Mouse (Mus musculus) heart, postnatal 25 days (tissue): ENCODE results near the gene Gm21663. TPM values are rescaled to one million over a fixed set of nuclear protein-coding genes. Genes with fewer than 3 reads are reported as not detected.
"Not testable (repeated sequence)": the region's sequence is repeated elsewhere in the genome, so short reads cannot be mapped to it uniquely, and the experiment has no call there.

Experiments
- DNase-seq: peaks from one replicate; pipeline ENCODE4 v3.0.0; 2022; ENCODE audit warnings: low spot score
- intact Hi-C: fragments of 180-260 bp; cut with DNase I; formaldehyde crosslinking; loops from one replicate; pipeline ENCODE4 v1.15.1; 2025
- total RNA-seq, 2 experiments: library from RNA; stranded (reverse); gene quantifications; 2 replicates each; pipeline ENCODE4 v1.2.3; 2021

Gene Gm21663
- not detected for total RNA-seq

DNA sequence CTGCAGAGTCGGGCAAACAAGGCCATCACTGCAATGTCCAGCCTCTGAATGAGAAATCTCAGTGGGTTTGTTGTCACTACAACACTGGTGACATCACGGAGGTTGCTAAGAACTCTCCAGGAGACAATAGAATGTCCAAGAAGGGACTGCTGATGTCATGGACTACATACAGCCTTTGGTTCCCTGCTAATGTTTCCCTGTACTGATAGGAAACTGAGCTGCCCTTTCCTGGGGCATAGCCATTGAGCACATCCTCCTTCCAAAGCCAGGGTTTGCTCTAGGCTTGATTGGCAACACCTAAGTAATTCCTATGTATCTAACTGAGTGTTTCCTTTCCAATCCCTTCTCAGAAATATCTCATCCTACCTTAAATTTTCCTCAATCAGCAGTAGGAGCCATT lies at the start of gene Gm21663:
Gene Gm21663, minus strand, starts transcription at position 101 of the 400 bp plus-strand sequence.
- DNase-seq = not testable (repeated sequence)

DNA sequence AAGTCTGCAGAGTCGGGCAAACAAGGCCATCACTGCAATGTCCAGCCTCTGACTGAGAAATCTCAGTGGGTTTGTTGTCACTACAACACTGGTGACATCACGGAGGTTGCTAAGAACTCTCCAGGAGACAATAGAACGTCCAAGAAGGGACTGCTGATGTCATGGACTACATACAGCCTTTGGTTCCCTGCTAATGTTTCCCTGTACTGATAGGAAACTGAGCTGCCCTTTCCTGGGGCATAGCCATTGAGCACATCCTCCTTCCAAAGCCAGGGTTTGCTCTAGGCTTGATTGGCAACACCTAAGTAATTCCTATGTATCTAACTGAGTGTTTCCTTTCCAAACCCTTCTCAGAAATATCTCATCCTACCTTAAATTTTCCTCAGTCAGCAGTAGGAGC lies 46.4 kb upstream of the Gm21663 start, which contains the start of gene Gm21698:
Gene Gm21698, minus strand, starts transcription at position 101 of the 400 bp plus-strand sequence.
- intact Hi-C loops, DNase-seq: not testable (repeated sequence)

More for the DNA sequence above, at the start of gene Gm21663:
- intact Hi-C loops = not testable (repeated sequence)

DNA sequence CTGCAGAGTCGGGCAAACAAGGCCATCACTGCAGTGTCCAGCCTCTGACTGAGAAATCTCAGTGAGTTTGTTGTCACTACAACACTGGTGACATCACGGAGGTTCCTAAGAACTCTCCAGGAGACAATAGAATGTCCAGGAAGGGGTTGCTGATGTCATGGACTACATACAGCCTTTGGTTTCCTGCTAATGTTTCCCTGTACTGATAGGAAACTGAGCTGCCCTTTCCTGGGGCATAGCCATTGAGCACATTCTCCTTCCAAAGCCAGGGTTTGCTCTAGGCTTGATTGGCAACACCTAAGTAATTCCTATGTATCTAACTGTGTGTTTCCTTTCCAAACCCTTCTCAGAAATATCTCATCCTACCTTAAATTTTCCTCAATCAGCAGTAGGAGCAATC lies 30.4 kb upstream of the Gm21663 start, which contains the start of gene Gm21680:
Gene Gm21680, minus strand, starts transcription at position 101 of the 400 bp plus-strand sequence.
- DNase-seq, intact Hi-C loops: not testable (repeated sequence)

DNA sequence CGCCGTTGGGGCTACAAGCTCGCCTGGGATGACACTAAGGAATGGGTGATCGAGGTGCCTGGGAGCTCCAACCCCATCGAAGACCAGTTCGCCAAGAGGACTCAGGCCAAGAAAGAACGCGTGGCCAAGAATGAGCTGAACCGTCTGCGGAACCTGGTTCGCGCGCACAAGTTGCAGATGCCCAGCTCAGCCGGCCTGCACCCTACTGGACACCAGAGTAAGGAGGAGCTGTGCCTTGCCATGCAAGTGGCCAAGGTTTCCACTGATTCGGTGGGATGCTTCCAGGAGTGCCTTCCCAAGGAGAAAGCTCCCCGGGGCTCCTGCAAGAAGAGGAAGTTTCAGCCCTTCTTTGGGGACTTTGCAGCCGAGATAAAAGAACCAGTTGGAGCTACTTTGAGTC lies 14.9 kb upstream of the Gm21663 start:
- intact Hi-C loops, DNase-seq: not testable (repeated sequence)

DNA sequence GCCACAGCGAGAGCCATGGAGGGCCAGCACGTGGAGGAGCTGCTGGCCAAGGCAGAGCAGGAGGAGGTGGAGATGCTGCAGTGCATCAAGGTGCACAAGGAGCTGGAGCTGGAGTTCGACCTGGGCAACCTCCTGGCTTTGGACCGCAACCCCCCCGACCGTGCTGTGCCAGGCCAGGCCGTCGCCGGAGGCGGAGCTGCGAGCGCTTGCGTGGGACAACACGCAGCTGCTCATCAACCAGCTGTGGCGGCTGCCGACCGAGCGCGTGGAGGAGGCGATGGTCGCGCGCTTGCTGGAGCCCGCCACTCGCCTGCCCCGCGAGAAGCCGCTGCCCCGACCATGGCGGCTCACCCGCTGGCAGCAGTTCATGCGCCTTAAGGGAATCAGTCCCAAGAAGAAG lies 14.4 kb upstream of the Gm21663 start:
- DNase-seq, intact Hi-C loops: not testable (repeated sequence)

DNA sequence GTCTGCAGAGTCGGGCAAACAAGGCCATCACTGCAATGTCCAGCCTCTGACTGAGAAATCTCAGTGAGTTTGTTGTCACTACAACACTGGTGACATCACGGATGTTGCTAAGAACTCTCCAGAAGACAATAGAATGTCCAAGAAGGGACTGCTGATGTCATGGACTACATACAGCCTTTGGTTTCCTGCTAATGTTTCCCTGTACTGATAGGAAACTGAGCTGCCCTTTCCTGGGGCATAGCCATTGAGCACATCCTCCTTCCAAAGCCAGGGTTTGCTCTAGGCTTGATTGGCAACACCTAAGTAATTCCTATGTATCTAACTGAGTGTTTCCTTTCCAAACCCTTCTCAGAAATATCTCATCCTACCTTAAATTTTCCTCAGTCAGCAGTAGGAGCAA lies 12.1 kb upstream of the Gm21663 start, which contains the start of gene Gm21671:
Gene Gm21671, minus strand, starts transcription at position 101 of the 400 bp plus-strand sequence.
- intact Hi-C loops, DNase-seq: not testable (repeated sequence)

DNA sequence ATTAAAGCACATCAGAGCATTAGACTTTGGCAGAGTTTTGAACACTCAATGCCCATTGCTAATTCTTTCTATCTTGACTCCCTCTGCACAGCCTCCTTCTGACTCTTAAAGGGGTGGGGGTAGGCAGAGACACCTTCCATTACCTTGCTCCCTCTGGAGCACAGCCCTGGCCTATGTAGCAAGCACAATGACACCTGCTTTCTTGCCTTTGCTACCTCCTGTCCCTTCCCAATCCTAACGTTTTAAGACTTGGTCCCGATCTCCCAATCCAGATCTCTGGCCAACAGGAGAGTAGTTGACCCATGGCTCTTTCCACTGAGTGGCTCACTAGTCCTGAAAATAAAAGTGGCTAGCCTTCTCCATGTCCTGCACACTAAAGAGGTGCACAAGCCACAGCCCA lies 3.2 kb upstream of the Gm21663 start:
- intact Hi-C loops, DNase-seq: not testable (repeated sequence)

DNA sequence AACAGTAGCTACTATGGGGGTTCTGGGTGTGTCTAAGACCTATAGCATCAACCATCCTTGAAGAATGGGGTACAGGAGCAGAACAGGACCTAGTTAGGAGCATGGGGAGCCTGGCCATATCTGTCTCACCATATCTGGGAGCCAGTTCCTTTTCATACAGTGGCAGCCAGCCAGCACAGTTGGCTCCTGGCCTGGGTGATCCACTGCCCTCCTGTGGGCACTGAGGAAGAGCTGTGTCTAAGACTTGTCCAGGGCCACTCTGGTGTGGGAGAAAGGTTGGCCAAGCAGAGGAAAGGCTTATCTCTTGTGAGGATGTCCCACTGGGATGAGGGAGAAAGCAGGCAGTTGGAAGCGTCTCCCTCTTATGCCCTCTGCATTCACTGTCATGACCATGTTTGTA lies 50.9 kb downstream of the Gm21663 start:
- no peak for DNase-seq
- intact Hi-C loops = no loop called here

DNA sequence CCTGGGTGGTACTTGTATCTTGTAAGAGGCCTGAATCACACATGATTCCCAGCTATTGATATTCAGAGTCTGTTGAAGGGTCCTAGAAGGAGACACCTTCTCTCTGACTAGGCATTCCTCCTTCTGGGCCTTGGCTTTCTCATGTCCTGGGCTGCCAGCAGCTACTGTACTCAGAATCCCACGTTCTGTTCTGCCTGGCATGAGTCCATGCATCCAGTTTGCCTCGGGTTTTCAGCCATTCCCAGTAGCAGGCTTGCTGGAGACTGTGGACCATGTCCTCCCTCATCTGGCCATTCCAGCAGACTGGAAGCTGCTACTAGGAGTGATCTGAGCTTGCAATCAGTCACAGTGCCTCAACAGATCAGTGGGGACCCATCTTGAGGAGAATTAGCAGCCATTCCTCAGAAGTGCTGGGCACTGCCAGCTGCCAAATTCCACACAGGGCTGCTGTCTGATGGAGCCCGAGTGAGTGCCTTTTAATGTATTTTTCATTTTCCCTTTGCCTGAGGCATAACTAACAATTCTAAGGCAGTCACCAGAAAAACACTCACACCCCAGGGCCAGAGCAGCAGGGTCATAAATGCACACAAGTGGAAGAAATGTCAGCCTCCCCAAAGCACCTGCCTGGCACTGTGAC lies 52.3 kb downstream of the Gm21663 start:
- intact Hi-C loops = loop anchor here (2.0 kb wide), 1 partner anchor 19 kb away; no protein-coding TSS in a partner anchor

DNA sequence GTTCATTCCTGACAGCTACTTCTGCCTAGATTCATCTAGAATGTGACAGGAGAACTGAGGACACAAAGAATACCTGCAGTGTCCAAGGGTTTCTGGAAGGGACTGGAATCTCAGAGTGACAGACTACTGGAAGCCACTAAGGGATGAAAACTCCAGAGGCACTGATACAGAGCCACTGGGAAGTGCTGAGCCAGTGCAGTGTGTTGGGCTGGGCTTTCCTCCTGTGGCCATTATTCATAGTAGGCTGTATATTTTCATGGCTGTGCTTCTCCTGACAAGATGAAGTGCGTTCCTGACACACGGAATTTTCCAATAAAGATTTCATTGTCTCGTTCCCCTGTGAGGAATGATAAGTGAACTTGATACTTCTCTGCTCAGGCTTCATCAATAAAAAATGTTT lies 55.5 kb downstream of the Gm21663 start:
- no peak for DNase-seq
- intact Hi-C loops = no loop called here

More for the DNA sequence above, 52.3 kb downstream of the Gm21663 start:
- no peak for DNase-seq

Other genes with a start within 250 kb of the Gm21663 start
- gene Xrcc2, start 236.6 kb downstream of the Gm21663 start, total RNA-seq = 1 to 10 TPM; 4.9 to 5.5 TPM
- gene Actr3b, start 182.4 kb downstream of the Gm21663 start, total RNA-seq = 10 to 100 TPM; 35.2 to 40.9 TPM
- not detected for gene Gm21671, start 12.0 kb upstream of the Gm21663 start, total RNA-seq
- gene Gm21680, start 30.3 kb upstream of the Gm21663 start, total RNA-seq = not detected
- not detected for gene Gm21698, start 46.3 kb upstream of the Gm21663 start, total RNA-seq
- not detected for gene Gm1979, start 62.4 kb upstream of the Gm21663 start, total RNA-seq
- not detected for gene Gm5862, start 80.5 kb upstream of the Gm21663 start, total RNA-seq
- gene Speer4a, start 97.2 kb upstream of the Gm21663 start, total RNA-seq = not detected
- gene Gm7347, start 116.2 kb upstream of the Gm21663 start, total RNA-seq = not detected
- gene Gm10471, start 146.9 kb upstream of the Gm21663 start, total RNA-seq = not detected
- not detected for gene 5031410I06Rik, start 163.0 kb upstream of the Gm21663 start, total RNA-seq
- gene Gm10220, start 179.0 kb upstream of the Gm21663 start, total RNA-seq = not detected